Mouse (Mus musculus) megakaryocyte, embryonic 14.5 days (primary cell): ENCODE results near the gene Synj2.

Experiments used
- FLI1 ChIP-seq: IDR thresholded peaks from 2 replicates; pipeline ENCODE4 v1.6.1; 2012; ENCODE audit warnings: low read length, inconsistent platforms, mixed read lengths
- GATA1 ChIP-seq: IDR thresholded peaks from 3 replicates; pipeline ENCODE4 v1.6.1; 2012; ENCODE audit warnings: mixed read lengths, low read length, inconsistent platforms, borderline replicate concordance

GRCm38 (mm10) chr17:5988102-5988501, 47.0 kb downstream of the Synj2 start:
- no peak for TF ChIP-seq GATA1
- no peak for TF ChIP-seq FLI1
